Comparison of ENCODE assay signal across 8 mouse cellular contexts in genomic region chr5:90339129-90339952, GRCm38 (mm10). TPM values are rescaled to one million over a fixed set of nuclear protein-coding genes. Genes with fewer than 3 reads are reported as not detected.
DNase-seq lines count a peak whose midpoint lies in the region; ATAC-seq and TF ChIP-seq lines count a peak whose summit lies in the region.

No protein-coding gene starts in this region.

- H3K27ac ChIP-seq in forebrain, embryonic 10.5 days, result 0 out of 2 replicates have a peak overlapping the region, but pooled peaks have one; percentile 1
- peak overlapping the region in 1 of 2 experiments; percentile 50; a peak in 1 of 4 replicates for H3K27ac ChIP-seq in heart, embryonic 14.5 days (replicated peaks in 1 of 2; ENCODE audit: control insufficient read depth in 1 of 2, insufficient read depth in 1 of 2, low read depth in 2 of 2, low read length in 2 of 2)
- H3K27ac ChIP-seq in kidney, embryonic 15.5 days, result peak overlapping the region; percentile 63
- no peak overlapping the region for H3K27ac ChIP-seq in limb, embryonic 13.5 days
- H3K27ac ChIP-seq in midbrain, embryonic 12.5 days (replicated peaks), result peak overlapping the region; percentile 70
- H3K27ac ChIP-seq in stomach, embryonic 15.5 days, result no peak overlapping the region

- DNase-seq in brain, adult 2 months (ENCODE audit: low read depth, low spot score), result peak; percentile 94
- peak; percentile 21 for DNase-seq in forebrain, embryonic 10.5 days (ENCODE audit: extremely low spot score, low spot score)

- H3K4me3 ChIP-seq in E14TG2a.4 (replicated peaks; ENCODE audit: low read length), result peak overlapping the region; percentile 24
- peak overlapping the region; percentile 35 for H3K4me3 ChIP-seq in forebrain, embryonic 10.5 days
- peak overlapping the region; percentile 0 to 32; a peak in 3 of 4 replicates for H3K4me3 ChIP-seq in heart, embryonic 14.5 days (ENCODE audit: control insufficient read depth in 1 of 2, insufficient read depth in 1 of 2, low read depth in 1 of 2, low read length in 2 of 2)
- H3K4me3 ChIP-seq in kidney, embryonic 15.5 days (replicated peaks), result peak overlapping the region; percentile 30
- peak overlapping the region; percentile 20 for H3K4me3 ChIP-seq in limb, embryonic 13.5 days
- H3K4me3 ChIP-seq in midbrain, embryonic 12.5 days, result peak overlapping the region; percentile 35
- no peak overlapping the region for H3K4me3 ChIP-seq in stomach, embryonic 15.5 days (replicated peaks)

- peak overlapping the region; percentile 42 for H3K9ac ChIP-seq in heart, embryonic 14.5 days (ENCODE audit: low read length)
- no peak overlapping the region for H3K9ac ChIP-seq in kidney, embryonic 15.5 days
- peak overlapping the region; percentile 35; the same call in 1 of the 2 replicates for H3K9ac ChIP-seq in limb, embryonic 13.5 days
- H3K9ac ChIP-seq in midbrain, embryonic 12.5 days (replicated peaks), result no peak overlapping the region
- H3K9ac ChIP-seq in stomach, embryonic 15.5 days, result no peak overlapping the region

- H3K4me2 ChIP-seq in heart, embryonic 14.5 days (ENCODE audit: low read length), result peak overlapping the region; percentile 63
- H3K4me2 ChIP-seq in kidney, embryonic 15.5 days, result peak overlapping the region; percentile 47
- H3K4me2 ChIP-seq in limb, embryonic 13.5 days (replicated peaks), result peak overlapping the region; percentile 46
- H3K4me2 ChIP-seq in midbrain, embryonic 12.5 days (replicated peaks), result peak overlapping the region; percentile 49
- H3K4me2 ChIP-seq in stomach, embryonic 15.5 days, result peak overlapping the region; percentile 13; the same call in 1 of the 2 replicates

- H3K4me1 ChIP-seq in E14TG2a.4 (replicated peaks; ENCODE audit: low read depth, low read length), result peaks cover 28% of the 10 kb centered on the region
- H3K4me1 ChIP-seq in forebrain, embryonic 10.5 days, result peaks cover 36% of the 10 kb centered on the region
- H3K4me1 ChIP-seq in heart, embryonic 14.5 days (ENCODE audit: control insufficient read depth in 2 of 2, insufficient read depth in 2 of 2, low read length in 2 of 2), result peaks cover 0 to 23% of the 10 kb centered on the region in 2 experiments; a peak in 2 of 4 replicates
- peaks cover 12% of the 10 kb centered on the region for H3K4me1 ChIP-seq in kidney, embryonic 15.5 days
- H3K4me1 ChIP-seq in limb, embryonic 13.5 days, result peaks cover 23% of the 10 kb centered on the region
- H3K4me1 ChIP-seq in midbrain, embryonic 12.5 days, result peaks cover 18% of the 10 kb centered on the region
- H3K4me1 ChIP-seq in stomach, embryonic 15.5 days, result peaks cover 4% of the 10 kb centered on the region

- TF ChIP-seq CTCF in E14TG2a.4 (conservative IDR thresholded peaks at IDR 0.05; ENCODE audit: low read length), result no peak

- no peaks in the 10 kb centered on the region for H3K36me3 ChIP-seq in E14TG2a.4 (ENCODE audit: insufficient read depth, low read length)
- H3K36me3 ChIP-seq in forebrain, embryonic 10.5 days (replicated peaks), result no peaks in the 10 kb centered on the region
- H3K36me3 ChIP-seq in heart, embryonic 14.5 days (ENCODE audit: control insufficient read depth, insufficient read depth, low read length), result no peaks in the 10 kb centered on the region
- H3K36me3 ChIP-seq in kidney, embryonic 15.5 days, result no peaks in the 10 kb centered on the region
- H3K36me3 ChIP-seq in limb, embryonic 13.5 days, result no peaks in the 10 kb centered on the region
- no peaks in the 10 kb centered on the region for H3K36me3 ChIP-seq in midbrain, embryonic 12.5 days
- no peaks in the 10 kb centered on the region for H3K36me3 ChIP-seq in stomach, embryonic 15.5 days

- H3K27me3 ChIP-seq in E14TG2a.4 (ENCODE audit: insufficient read depth, low read length), result no peaks in the 10 kb centered on the region
- H3K27me3 ChIP-seq in forebrain, embryonic 10.5 days (ENCODE audit: poor library complexity, severe bottlenecking), result no peaks in the 10 kb centered on the region
- H3K27me3 ChIP-seq in heart, embryonic 14.5 days (ENCODE audit: control insufficient read depth, insufficient read depth, low read length), result no peaks in the 10 kb centered on the region
- H3K27me3 ChIP-seq in kidney, embryonic 15.5 days, result no peaks in the 10 kb centered on the region
- no peaks in the 10 kb centered on the region for H3K27me3 ChIP-seq in limb, embryonic 13.5 days
- H3K27me3 ChIP-seq in midbrain, embryonic 12.5 days, result no peaks in the 10 kb centered on the region
- H3K27me3 ChIP-seq in stomach, embryonic 15.5 days (replicated peaks), result no peaks in the 10 kb centered on the region

- 29% methylated on average over 5 of the region's 5 CpGs for WGBS in forebrain, embryonic 10.5 days
- WGBS in heart, embryonic 14.5 days, result 15% methylated on average over 5 of the region's 5 CpGs
- 22% methylated on average over 5 of the region's 5 CpGs for WGBS in kidney, embryonic 15.5 days
- 24% methylated on average over 5 of the region's 5 CpGs for WGBS in limb, embryonic 13.5 days
- WGBS in midbrain, embryonic 12.5 days, result 25% methylated on average over 5 of the region's 5 CpGs
- 38% methylated on average over 5 of the region's 5 CpGs for WGBS in stomach, embryonic 15.5 days

- peak; percentile 82 for ATAC-seq in heart, embryonic 14.5 days (ENCODE audit: insufficient number of reproducible peaks, insufficient read depth, low FRiP score, low read depth)
- ATAC-seq in kidney, embryonic 15.5 days (replicated peaks; ENCODE audit: low FRiP score), result peak; percentile 86
- ATAC-seq in limb, embryonic 13.5 days (ENCODE audit: low FRiP score, low read depth), result peak; percentile 69; the same call in 1 of the 2 replicates
- ATAC-seq in midbrain, embryonic 12.5 days (ENCODE audit: low FRiP score, low read depth), result peak; percentile 88
- peak; percentile 58; the same call in 1 of the 2 replicates for ATAC-seq in stomach, embryonic 15.5 days (ENCODE audit: insufficient read depth, low FRiP score, low read depth)

- no peaks in the 10 kb centered on the region for H3K9me3 ChIP-seq in E14TG2a.4 (ENCODE audit: low read length)
- H3K9me3 ChIP-seq in forebrain, embryonic 10.5 days, result no peaks in the 10 kb centered on the region
- H3K9me3 ChIP-seq in heart, embryonic 14.5 days (ENCODE audit: control insufficient read depth, low read length), result no peaks in the 10 kb centered on the region
- H3K9me3 ChIP-seq in kidney, embryonic 15.5 days (replicated peaks), result no peaks in the 10 kb centered on the region
- no peaks in the 10 kb centered on the region for H3K9me3 ChIP-seq in limb, embryonic 13.5 days
- H3K9me3 ChIP-seq in midbrain, embryonic 12.5 days, result no peaks in the 10 kb centered on the region
- H3K9me3 ChIP-seq in stomach, embryonic 15.5 days, result no peaks in the 10 kb centered on the region

RNA-seq across cellular contexts. Expression of gene Ankrd17, which starts 27.0 kb away (rescaled TPM):
- polyA plus RNA-seq in forebrain, embryonic 10.5 days (2016; fragmentation: Nextera tagmentation; extraction: Ambion mirVana), result 22.0 and 24.0 TPM in 2 replicates
- 26.2 and 26.5 TPM in 2 replicates for polyA plus RNA-seq in heart, embryonic 14.5 days (2014; fragmentation: Nextera tagmentation; extraction: Ambion mirVana)
- polyA plus RNA-seq in kidney, embryonic 15.5 days (2015; fragmentation: Nextera tagmentation; extraction: Ambion mirVana), result 25.3 and 26.3 TPM in 2 replicates
- 25.0 and 27.2 TPM in 2 replicates for polyA plus RNA-seq in limb, embryonic 13.5 days (2015; fragmentation: Nextera tagmentation; extraction: Ambion mirVana)
- 31.9 and 32.3 TPM in 2 replicates for polyA plus RNA-seq in midbrain, embryonic 12.5 days (2016; fragmentation: Nextera tagmentation; extraction: Ambion mirVana)
- polyA plus RNA-seq in stomach, embryonic 15.5 days (2015; fragmentation: Nextera tagmentation; extraction: Ambion mirVana), result 23.9 and 25.3 TPM in 2 replicates

RNA-seq across cellular contexts. Expression of gene Gm9958, which starts 27.7 kb away (rescaled TPM):
- polyA plus RNA-seq in forebrain, embryonic 10.5 days (2016; fragmentation: Nextera tagmentation; extraction: Ambion mirVana), result 6.2 and 8.8 TPM in 2 replicates
- polyA plus RNA-seq in heart, embryonic 14.5 days (2014; fragmentation: Nextera tagmentation; extraction: Ambion mirVana), result 3.1 and 3.5 TPM in 2 replicates
- polyA plus RNA-seq in kidney, embryonic 15.5 days (2015; fragmentation: Nextera tagmentation; extraction: Ambion mirVana), result 6.3 and 7.0 TPM in 2 replicates
- 7.1 and 7.8 TPM in 2 replicates for polyA plus RNA-seq in limb, embryonic 13.5 days (2015; fragmentation: Nextera tagmentation; extraction: Ambion mirVana)
- 8.6 and 9.9 TPM in 2 replicates for polyA plus RNA-seq in midbrain, embryonic 12.5 days (2016; fragmentation: Nextera tagmentation; extraction: Ambion mirVana)
- 7.1 and 7.5 TPM in 2 replicates for polyA plus RNA-seq in stomach, embryonic 15.5 days (2015; fragmentation: Nextera tagmentation; extraction: Ambion mirVana)

Comparison
In these comparisons a context has a peak if more than half of its experiments do, and no peak if none do; other contexts are left out.
1. H3K27ac ChIP-seq: peak in forebrain, embryonic 10.5 days (single experiment), kidney, embryonic 15.5 days (single experiment) and midbrain, embryonic 12.5 days (single experiment); none in limb, embryonic 13.5 days (single experiment) and stomach, embryonic 15.5 days (single experiment).
2. H3K4me2 ChIP-seq: peak in every context shown above with its lines; median percentile 63 in heart, embryonic 14.5 days; 49 in midbrain, embryonic 12.5 days; 47 in kidney, embryonic 15.5 days; 46 in limb, embryonic 13.5 days; 13 in stomach, embryonic 15.5 days.
3. H3K9ac ChIP-seq: peak in heart, embryonic 14.5 days (single experiment) and limb, embryonic 13.5 days (single experiment); none in kidney, embryonic 15.5 days (single experiment), midbrain, embryonic 12.5 days (single experiment) and stomach, embryonic 15.5 days (single experiment).
4. Peak in every context shown above with its lines, with median percentiles within 50 percentile points of each other: ATAC-seq.